Mouse (Mus musculus): ENCODE results near the gene Cd163. TPM values are rescaled to one million over a fixed set of nuclear protein-coding genes. Genes with fewer than 3 reads are reported as not detected.
"Not testable (repeated sequence)": the region's sequence is repeated elsewhere in the genome, so short reads cannot be mapped to it uniquely, and the experiment has no call there.

Cd163 gene
- polyA plus RNA-seq, 1 experiment from 2014 or later, result 0.08 TPM

GRCm38 (mm10) chr6:124297378-124297777 lies 7.1 kb upstream of the Cd163 start:
- not testable (repeated sequence) for H3K4me2 ChIP-seq (ENCODE audit: low read length); DNase-seq (ENCODE audit: low spot score); H3K4me3 ChIP-seq (ENCODE audit: low read depth, low read length); H3K27ac ChIP-seq (ENCODE audit: low read depth, low read length); ATAC-seq; H3K4me1 ChIP-seq (ENCODE audit: control insufficient read depth, insufficient read depth, low read length); H3K36me3 ChIP-seq (ENCODE audit: control insufficient read depth, insufficient read depth, low read length); H3K27me3 ChIP-seq (replicated peaks; ENCODE audit: control insufficient read depth, insufficient read depth, low read length); H3K9ac ChIP-seq (ENCODE audit: low read length); H3K9me3 ChIP-seq (replicated peaks; ENCODE audit: control insufficient read depth, low read length)
- 90% methylated on average over 4 of the region's 5 CpGs for WGBS

GRCm38 (mm10) chr6:124301447-124302192 lies 2.8 kb upstream of the Cd163 start:
- H3K4me3 ChIP-seq (ENCODE audit: low read depth, low read length), result no peak overlapping the region
- H3K27me3 ChIP-seq (replicated peaks; ENCODE audit: control insufficient read depth, insufficient read depth, low read length), result no peaks in the 10 kb centered on the region
- DNase-seq (ENCODE audit: low spot score) (no peak), ATAC-seq (no peak)
- no peak overlapping the region for H3K4me2 ChIP-seq (ENCODE audit: low read length)
- no peaks in the 10 kb centered on the region for H3K9me3 ChIP-seq (replicated peaks; ENCODE audit: control insufficient read depth, low read length)
- WGBS, result 78% methylated on average over 3 of the region's 3 CpGs
- H3K36me3 ChIP-seq (ENCODE audit: control insufficient read depth, insufficient read depth, low read length), result no peaks in the 10 kb centered on the region
- H3K27ac ChIP-seq (ENCODE audit: low read depth, low read length), result no peak overlapping the region
- H3K9ac ChIP-seq (ENCODE audit: low read length), result no peak overlapping the region
- H3K4me1 ChIP-seq (ENCODE audit: control insufficient read depth, insufficient read depth, low read length), result no peaks in the 10 kb centered on the region

DNA sequence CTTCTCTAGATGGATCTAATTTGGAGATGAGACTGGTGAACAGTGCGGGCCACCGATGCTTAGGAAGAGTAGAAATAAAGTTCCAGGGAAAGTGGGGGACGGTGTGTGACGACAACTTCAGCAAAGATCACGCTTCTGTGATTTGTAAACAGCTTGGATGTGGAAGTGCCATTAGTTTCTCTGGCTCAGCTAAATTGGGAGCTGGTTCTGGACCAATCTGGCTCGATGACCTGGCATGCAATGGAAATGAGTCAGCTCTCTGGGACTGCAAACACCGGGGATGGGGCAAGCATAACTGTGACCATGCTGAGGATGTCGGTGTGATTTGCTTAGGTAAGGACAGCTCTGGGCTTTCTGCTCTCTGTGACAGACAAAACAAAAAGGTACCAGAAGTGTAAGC lies 4.5 kb downstream of the Cd163 start:
- H3K27me3 ChIP-seq (replicated peaks; ENCODE audit: control insufficient read depth, insufficient read depth, low read length), result no peaks in the 10 kb centered on the region
- no peaks in the 10 kb centered on the region for H3K36me3 ChIP-seq (ENCODE audit: control insufficient read depth, insufficient read depth, low read length)
- H3K4me2 ChIP-seq (ENCODE audit: low read length), result no peak overlapping the region
- no peak overlapping the region for H3K27ac ChIP-seq (ENCODE audit: low read depth, low read length)
- DNase-seq (ENCODE audit: low spot score), result no peak
- no peaks in the 10 kb centered on the region for H3K9me3 ChIP-seq (replicated peaks; ENCODE audit: control insufficient read depth, low read length)
- no peaks in the 10 kb centered on the region for H3K4me1 ChIP-seq (ENCODE audit: control insufficient read depth, insufficient read depth, low read length)
- no peak overlapping the region for H3K4me3 ChIP-seq (ENCODE audit: low read depth, low read length)
- 85% methylated on average over 8 of the region's 8 CpGs for WGBS
- ATAC-seq, result no peak
- H3K9ac ChIP-seq (ENCODE audit: low read length), result no peak overlapping the region

DNA sequence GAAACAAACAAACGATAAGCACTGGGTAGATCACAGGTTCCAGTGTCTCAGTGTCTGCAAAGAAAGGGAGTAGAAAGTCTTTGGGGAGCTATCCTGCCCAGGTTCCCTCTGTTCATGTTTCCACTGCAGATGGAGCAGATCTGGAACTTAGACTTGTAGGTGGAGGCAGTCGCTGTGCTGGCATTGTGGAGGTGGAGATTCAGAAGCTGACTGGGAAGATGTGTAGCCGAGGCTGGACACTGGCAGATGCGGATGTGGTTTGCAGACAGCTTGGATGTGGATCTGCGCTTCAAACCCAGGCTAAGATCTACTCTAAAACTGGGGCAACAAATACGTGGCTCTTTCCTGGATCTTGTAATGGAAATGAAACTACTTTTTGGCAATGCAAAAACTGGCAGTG lies 7.8 kb downstream of the Cd163 start:
- H3K27me3 ChIP-seq (replicated peaks; ENCODE audit: control insufficient read depth, insufficient read depth, low read length), result no peaks in the 10 kb centered on the region
- no peaks in the 10 kb centered on the region for H3K9me3 ChIP-seq (replicated peaks; ENCODE audit: control insufficient read depth, low read length)
- no peak overlapping the region for H3K9ac ChIP-seq (ENCODE audit: low read length)
- H3K4me3 ChIP-seq (ENCODE audit: low read depth, low read length), result no peak overlapping the region
- no peaks in the 10 kb centered on the region for H3K36me3 ChIP-seq (ENCODE audit: control insufficient read depth, insufficient read depth, low read length)
- ATAC-seq (no peak), DNase-seq (ENCODE audit: low spot score) (no peak)
- H3K27ac ChIP-seq (ENCODE audit: low read depth, low read length), result no peak overlapping the region
- H3K4me1 ChIP-seq (ENCODE audit: control insufficient read depth, insufficient read depth, low read length), result no peaks in the 10 kb centered on the region
- 89% methylated on average over 6 of the region's 6 CpGs for WGBS
- H3K4me2 ChIP-seq (ENCODE audit: low read length), result no peak overlapping the region

- no peak overlapping the region for H3K4me3 ChIP-seq (ENCODE audit: low read depth, low read length)
- 69% methylated on average over 6 of the region's 6 CpGs for WGBS
- H3K9ac ChIP-seq (ENCODE audit: low read length), result no peak overlapping the region
- no peaks in the 10 kb centered on the region for H3K9me3 ChIP-seq (replicated peaks; ENCODE audit: control insufficient read depth, low read length)
- DNase-seq (ENCODE audit: low spot score) (no peak), ATAC-seq (no peak)
- no peaks in the 10 kb centered on the region for H3K27me3 ChIP-seq (replicated peaks; ENCODE audit: control insufficient read depth, insufficient read depth, low read length)
- no peak overlapping the region for H3K4me2 ChIP-seq (ENCODE audit: low read length)
- H3K27ac ChIP-seq (ENCODE audit: low read depth, low read length), result no peak overlapping the region
- no peaks in the 10 kb centered on the region for H3K4me1 ChIP-seq (ENCODE audit: control insufficient read depth, insufficient read depth, low read length)
- no peaks in the 10 kb centered on the region for H3K36me3 ChIP-seq (ENCODE audit: control insufficient read depth, insufficient read depth, low read length)
These were observed 15.9 kb downstream of the Cd163 start for GRCm38 (mm10) chr6:124320371-124320770.

GRCm38 (mm10) chr6:124321481-124322475 lies 17.3 kb downstream of the Cd163 start:
- Histone ChIP-seq H3K36me3 (ENCODE audit: control insufficient read depth, insufficient read depth, low read length) (no peaks in the 10 kb centered on the region), H3K4me1 (ENCODE audit: control insufficient read depth, insufficient read depth, low read length) (no peaks in the 10 kb centered on the region), H3K9ac (ENCODE audit: low read length) (no peak overlapping the region), H3K27me3 (replicated peaks; ENCODE audit: control insufficient read depth, insufficient read depth, low read length) (no peaks in the 10 kb centered on the region), H3K4me2 (ENCODE audit: low read length) (no peak overlapping the region), H3K27ac (ENCODE audit: low read depth, low read length) (no peak overlapping the region), H3K4me3 (ENCODE audit: low read depth, low read length) (no peak overlapping the region), H3K9me3 (replicated peaks; ENCODE audit: control insufficient read depth, low read length) (no peaks in the 10 kb centered on the region)
- no peak for DNase-seq (ENCODE audit: low spot score)
- ATAC-seq, result no peak
- WGBS, result 83% methylated on average over 16 of the region's 16 CpGs

DNA sequence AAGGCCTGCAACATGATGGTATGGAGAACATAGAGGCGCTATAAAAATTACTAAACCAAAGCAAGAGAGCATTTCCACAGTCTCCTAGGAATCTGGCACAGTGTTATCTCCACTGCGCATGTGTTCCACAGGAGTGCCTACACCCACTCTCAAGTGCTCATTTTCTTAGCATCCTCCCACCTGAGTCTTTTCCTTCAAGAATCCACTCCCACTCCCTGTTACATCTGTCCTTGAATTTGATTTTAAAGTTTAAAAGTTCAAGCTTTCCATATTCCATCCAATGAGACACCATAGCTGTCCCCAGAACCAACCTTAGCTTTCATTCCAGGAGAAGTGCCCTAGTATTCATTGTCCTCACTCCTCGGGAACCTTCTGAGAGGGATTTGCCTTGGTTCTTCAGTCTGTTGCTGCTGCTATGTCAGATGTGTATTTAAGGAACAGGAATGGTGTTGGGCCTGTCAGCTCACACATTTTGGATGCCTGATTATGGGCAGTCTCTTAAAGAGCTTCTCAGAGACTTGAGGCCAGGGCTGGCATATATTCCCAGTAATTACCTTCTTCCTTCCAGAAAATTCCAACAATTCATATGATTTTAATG lies 24.0 kb downstream of the Cd163 start:
- no peak overlapping the region for H3K27ac ChIP-seq (ENCODE audit: low read depth, low read length)
- no peak overlapping the region for H3K4me3 ChIP-seq (ENCODE audit: low read depth, low read length)
- no peaks in the 10 kb centered on the region for H3K9me3 ChIP-seq (replicated peaks; ENCODE audit: control insufficient read depth, low read length)

GRCm38 (mm10) chr6:124329622-124330021 lies 25.2 kb downstream of the Cd163 start:
- ATAC-seq (no peak), DNase-seq (ENCODE audit: low spot score) (no peak)
- Histone ChIP-seq H3K4me2 (ENCODE audit: low read length) (no peak overlapping the region), H3K4me1 (ENCODE audit: control insufficient read depth, insufficient read depth, low read length) (no peaks in the 10 kb centered on the region), H3K9me3 (replicated peaks; ENCODE audit: control insufficient read depth, low read length) (no peaks in the 10 kb centered on the region), H3K9ac (ENCODE audit: low read length) (no peak overlapping the region), H3K4me3 (ENCODE audit: low read depth, low read length) (no peak overlapping the region), H3K36me3 (ENCODE audit: control insufficient read depth, insufficient read depth, low read length) (no peaks in the 10 kb centered on the region), H3K27me3 (replicated peaks; ENCODE audit: control insufficient read depth, insufficient read depth, low read length) (no peaks in the 10 kb centered on the region), H3K27ac (ENCODE audit: low read depth, low read length) (no peak overlapping the region)
- WGBS, result 90% methylated on average over 7 of the region's 7 CpGs

More for the DNA sequence above, 24.0 kb downstream of the Cd163 start:
- WGBS, result 98% methylated on average over 3 of the region's 3 CpGs
- no peak overlapping the region for H3K4me2 ChIP-seq (ENCODE audit: low read length)
- ATAC-seq, result no peak
- H3K36me3 ChIP-seq (ENCODE audit: control insufficient read depth, insufficient read depth, low read length), result no peaks in the 10 kb centered on the region
- no peaks in the 10 kb centered on the region for H3K4me1 ChIP-seq (ENCODE audit: control insufficient read depth, insufficient read depth, low read length)
- H3K9ac ChIP-seq (ENCODE audit: low read length), result no peak overlapping the region
- DNase-seq (ENCODE audit: low spot score), result no peak
- H3K27me3 ChIP-seq (replicated peaks; ENCODE audit: control insufficient read depth, insufficient read depth, low read length), result no peaks in the 10 kb centered on the region
